Mouse (Mus musculus) heart, embryonic 13.5 days (tissue): ENCODE data around the gene Pgp. TPM values are rescaled to one million over a fixed set of nuclear protein-coding genes. Genes with fewer than 3 reads are reported as not detected.

Experiments
- ATAC-seq: fragments of 200-750 bp; cut with Nextera tagmentation; 2 replicates; pipeline ENCODE4 v1.8.0; 2017; ENCODE audit warnings: moderate TSS enrichment; ENCODE audit not compliant: insufficient number of reproducible peaks, low FRiP score, low TSS enrichment; ENCODE audit errors: extremely low read depth
- H3K27ac ChIP-seq: fragments of 300-500 bp; sonication (generic); replicated peaks from 2 replicates; pipeline ENCODE4 v1.5.1; 2015; ENCODE audit warnings: moderate library complexity, mild to moderate bottlenecking, inconsistent platforms
- H3K27me3 ChIP-seq: fragments of 300-500 bp; sonication (generic); replicated peaks from 2 replicates; pipeline ENCODE4 v1.6.1; 2015; ENCODE audit warnings: mild to moderate bottlenecking, inconsistent platforms
- H3K36me3 ChIP-seq: fragments of 300-500 bp; sonication (generic); 2 replicates; pipeline ENCODE4 v1.6.1; 2015; ENCODE audit warnings: mild to moderate bottlenecking, inconsistent platforms
- H3K4me1 ChIP-seq: fragments of 300-500 bp; sonication (generic); 2 replicates; pipeline ENCODE4 v1.6.1; 2015; ENCODE audit warnings: inconsistent platforms
- H3K4me2 ChIP-seq: fragments of 300-500 bp; sonication (generic); 2 replicates; pipeline ENCODE4 v1.6.1; 2015; ENCODE audit warnings: inconsistent platforms, mild to moderate bottlenecking, moderate library complexity
- H3K4me3 ChIP-seq: fragments of 300-500 bp; sonication (generic); 2 replicates; pipeline ENCODE4 v1.5.1; 2015; ENCODE audit warnings: moderate library complexity, mild to moderate bottlenecking, inconsistent platforms
- H3K9ac ChIP-seq: fragments of 300-500 bp; sonication (generic); 2 replicates; pipeline ENCODE4 v1.6.1; 2015; ENCODE audit warnings: inconsistent platforms, mild to moderate bottlenecking, moderate library complexity
- H3K9me3 ChIP-seq: fragments of 300-500 bp; sonication (generic); 2 replicates; pipeline ENCODE4 v1.6.1; 2016; ENCODE audit warnings: inconsistent platforms
- WGBS: fragments of 180-500 bp; shearing (Covaris S2); methylation state at CpG from one replicate; pipeline ENCODE4 v1.1.7; 2015; ENCODE audit warnings: mixed read lengths; 5-methylcytosine and 5-hydroxymethylcytosine counted together
- polyA plus RNA-seq: library from polyadenylated mRNA; unstranded; fragments of >200 nt; fragmentation: Nextera tagmentation; extraction: Ambion mirVana; gene quantifications from 2 replicates; pipeline ENCODE4 v1.2.1, GENCODE M21; 2015

Pgp gene
- polyA plus RNA-seq, 1 experiment from 2014 or later, result 61.3 TPM

DNA sequence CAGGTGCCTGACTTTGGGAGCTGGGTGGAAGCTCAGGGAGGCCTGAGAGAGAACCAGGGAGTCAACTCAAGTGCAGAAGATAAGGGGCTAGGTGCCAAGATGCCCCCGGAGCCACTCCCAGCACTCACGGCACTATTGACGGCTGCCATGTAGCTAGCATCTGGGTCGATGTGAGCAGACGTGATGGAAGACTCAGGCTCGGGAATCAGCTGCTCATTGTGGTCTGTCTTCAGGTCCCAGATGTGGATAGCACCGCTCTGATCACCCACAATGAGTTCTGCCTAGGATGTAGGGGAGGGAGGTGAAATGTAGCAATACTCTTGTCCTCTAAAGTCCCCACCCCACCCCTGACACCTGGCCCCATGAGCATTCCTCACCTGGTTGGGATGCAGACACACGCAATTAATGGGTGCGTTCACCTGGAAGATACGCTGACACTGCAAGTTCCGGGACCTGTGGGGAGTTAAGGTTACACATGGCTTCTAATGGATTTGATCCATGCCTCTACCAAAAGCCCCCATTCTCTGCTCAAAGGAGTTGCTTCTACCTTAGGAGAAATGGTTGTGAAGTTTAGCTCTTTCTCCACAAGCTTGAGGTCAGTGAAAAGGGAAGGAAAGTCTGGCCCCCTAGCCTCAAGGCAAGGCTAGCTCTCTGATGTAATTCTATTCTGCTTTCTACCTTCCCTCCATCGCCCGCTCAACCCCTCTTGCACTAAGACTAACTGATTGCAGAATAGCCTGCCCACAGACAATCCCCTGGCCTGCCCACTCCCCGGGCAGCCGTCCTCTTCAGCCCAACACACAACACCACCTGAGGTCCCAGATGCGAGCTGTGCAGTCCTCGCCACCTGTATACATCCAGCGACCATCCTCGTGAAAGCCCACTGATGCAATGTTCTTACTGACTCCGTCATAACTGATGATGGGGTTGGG, 7.1 kb downstream of the Pgp start:
- Histone ChIP-seq H3K9ac (peak overlapping the region; percentile 90), H3K36me3 (peaks cover 48% of the 10 kb centered on the region), H3K9me3 (no peaks in the 10 kb centered on the region), H3K27ac (no peak overlapping the region), H3K27me3 (no peaks in the 10 kb centered on the region), H3K4me1 (peaks cover 41% of the 10 kb centered on the region), H3K4me2 (peak overlapping the region; percentile 73), H3K4me3 (peak overlapping the region; percentile 77; the same call in 1 of the 2 replicates)
- no peak for ATAC-seq
- 91% methylated on average over 20 of the region's 20 CpGs for WGBS

DNA sequence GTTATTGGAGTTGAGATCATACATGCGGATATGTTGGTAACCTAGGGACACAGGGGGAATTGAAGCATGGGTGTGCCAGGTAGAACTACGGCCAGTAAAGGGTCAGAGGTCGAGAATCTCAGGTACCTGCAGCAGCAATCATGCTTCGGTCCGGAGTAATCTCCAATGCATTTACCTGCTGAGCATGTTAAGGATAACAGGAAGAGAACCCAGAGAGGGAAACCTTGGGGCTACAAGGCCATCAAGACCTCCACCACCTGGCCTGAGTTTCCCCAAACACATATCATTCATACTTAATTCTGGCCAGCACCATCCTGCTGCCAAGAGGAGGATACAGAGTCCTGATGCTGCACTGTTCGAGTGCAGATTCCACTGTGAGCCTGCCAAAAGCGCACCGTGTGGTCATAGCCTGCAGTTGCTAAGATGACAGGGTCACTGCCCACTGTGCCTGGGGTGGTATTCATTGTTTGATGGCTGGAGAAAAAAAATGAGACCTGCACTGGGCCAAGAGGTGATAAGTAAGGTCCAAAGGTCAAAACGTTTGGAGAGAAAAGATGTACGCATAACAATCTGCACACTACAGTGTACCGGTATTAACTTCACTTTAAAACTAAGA, 7.9 kb downstream of the Pgp start:
- Histone ChIP-seq H3K4me2 (peak overlapping the region; percentile 73), H3K36me3 (peaks cover 43% of the 10 kb centered on the region), H3K27ac (peak overlapping the region; percentile 94; the same call in 1 of the 2 replicates), H3K4me3 (peak overlapping the region; percentile 77), H3K27me3 (no peaks in the 10 kb centered on the region), H3K9ac (peak overlapping the region; percentile 90), H3K4me1 (peaks cover 34% of the 10 kb centered on the region), H3K9me3 (no peaks in the 10 kb centered on the region)
- WGBS, result 49% methylated on average over 11 of the region's 11 CpGs
- ATAC-seq, result peak; percentile 1; the same call in 1 of the 2 replicates

DNA sequence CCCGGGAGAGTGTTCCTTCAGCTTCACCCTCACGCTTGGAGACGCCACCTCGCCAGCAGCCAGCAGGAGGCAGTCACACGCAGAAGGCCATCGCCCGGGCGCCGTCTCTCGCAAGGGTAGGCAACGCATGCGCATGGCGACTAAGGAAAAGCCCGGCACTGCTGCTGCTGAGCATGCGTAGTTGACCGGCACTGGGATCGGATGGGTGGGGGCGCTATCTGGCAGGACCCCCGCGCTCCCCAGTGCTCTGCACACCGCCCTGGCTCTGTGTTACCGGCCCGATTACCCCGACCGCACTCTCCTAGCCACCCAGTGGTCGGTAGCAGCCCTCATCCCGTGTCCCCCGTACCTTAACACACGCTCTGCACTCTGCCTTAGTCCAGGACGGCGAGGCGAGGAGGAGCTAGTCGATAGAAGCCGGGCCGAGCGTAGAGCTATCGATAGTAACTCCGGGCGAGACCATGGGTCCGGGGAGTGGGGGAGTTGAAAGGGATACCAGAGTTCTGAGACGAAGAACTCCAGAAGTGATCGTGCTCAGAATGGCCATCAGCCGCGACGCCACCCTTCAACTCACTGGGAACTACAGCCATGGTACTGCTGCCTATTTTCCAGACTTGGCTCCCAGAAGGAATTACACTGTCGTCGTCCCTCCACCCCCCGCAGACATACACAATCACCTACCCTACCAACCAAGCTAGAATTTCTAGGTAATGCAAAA, 8.6 kb downstream of the Pgp start, which contains the start of gene Mlst8:
TSS of gene Mlst8 (minus strand) at position 416 of the 718 bp plus-strand sequence.
- Histone ChIP-seq H3K4me1 (peaks cover 26% of the 10 kb centered on the region), H3K9ac (peak within 1 kb of the TSS; percentile 90), H3K4me3 (peak within 1 kb of the TSS; percentile 77), H3K27ac (peak within 1 kb of the TSS; percentile 94), H3K4me2 (peak within 1 kb of the TSS; percentile 73), H3K27me3 (no peaks in the 10 kb centered on the region), H3K9me3 (no peaks in the 10 kb centered on the region), H3K36me3 (peaks cover 37% of the 10 kb centered on the region)
- peak; percentile 83 for ATAC-seq
- under 1% methylated on average over 48 of the region's 48 CpGs for WGBS

DNA sequence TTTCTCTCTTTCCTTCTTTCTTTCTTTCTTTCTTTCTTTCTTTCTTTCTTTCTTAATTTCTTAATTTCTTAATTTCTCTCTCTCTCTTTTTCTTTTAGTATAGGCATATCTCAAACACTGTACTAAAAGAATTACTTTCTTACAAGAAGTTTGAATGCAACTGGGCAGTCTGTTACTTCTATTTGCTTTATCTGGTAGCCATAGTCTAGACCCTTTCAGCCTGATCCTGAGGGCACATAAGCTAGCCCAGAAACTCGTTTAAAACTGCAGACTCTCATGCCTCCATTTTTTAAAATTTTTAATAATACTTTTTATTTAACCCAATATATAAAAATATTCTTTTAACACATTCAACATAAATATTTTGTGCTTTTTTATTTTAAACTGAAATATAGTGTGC, 9.2 kb downstream of the Pgp start:
- ATAC-seq, result no peak
- H3K27me3 ChIP-seq, result no peaks in the 10 kb centered on the region
- H3K9me3 ChIP-seq, result no peaks in the 10 kb centered on the region
- H3K36me3 ChIP-seq, result peaks cover 30% of the 10 kb centered on the region
- H3K4me1 ChIP-seq, result peaks cover 20% of the 10 kb centered on the region
- H3K27ac ChIP-seq, result no peak overlapping the region
- H3K4me3 ChIP-seq, result peak overlapping the region; percentile 77
- peak overlapping the region; percentile 73 for H3K4me2 ChIP-seq
- no peak overlapping the region for H3K9ac ChIP-seq
- 26% methylated on average over 1 of the region's 1 CpGs for WGBS

DNA sequence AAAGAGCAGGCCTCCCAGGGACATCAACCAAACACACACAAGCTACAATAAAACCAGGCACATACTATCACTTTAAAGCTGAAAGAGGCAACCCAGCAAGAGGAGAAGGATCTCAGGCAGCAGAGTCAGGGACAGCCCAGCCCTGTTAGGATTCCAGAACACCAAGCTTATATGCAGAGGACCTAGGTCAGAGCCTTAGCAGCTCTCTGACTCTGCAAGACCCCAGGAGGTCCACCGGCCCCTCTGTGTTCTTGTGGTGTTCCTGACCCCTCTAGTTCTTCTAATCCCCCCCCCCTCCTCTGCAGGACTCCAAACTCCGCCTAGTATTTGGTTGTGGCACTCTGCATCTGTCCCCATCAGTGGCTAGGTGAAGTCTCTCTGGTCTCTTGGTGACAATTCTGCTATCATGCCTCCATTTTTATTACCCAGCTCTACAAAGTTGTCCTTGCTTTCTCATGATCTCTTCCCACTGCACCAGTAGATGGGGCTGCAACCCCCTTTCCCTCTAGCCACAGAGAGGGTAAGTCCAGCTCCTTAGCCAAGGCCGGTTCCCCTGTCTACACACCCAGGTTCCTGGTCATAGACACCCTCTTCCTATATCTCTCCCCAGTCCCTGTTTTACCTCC, 10.1 kb downstream of the Pgp start:
- no peak overlapping the region for H3K4me2 ChIP-seq
- WGBS, result 43% methylated on average over 3 of the region's 3 CpGs
- ATAC-seq, result no peak

DNA sequence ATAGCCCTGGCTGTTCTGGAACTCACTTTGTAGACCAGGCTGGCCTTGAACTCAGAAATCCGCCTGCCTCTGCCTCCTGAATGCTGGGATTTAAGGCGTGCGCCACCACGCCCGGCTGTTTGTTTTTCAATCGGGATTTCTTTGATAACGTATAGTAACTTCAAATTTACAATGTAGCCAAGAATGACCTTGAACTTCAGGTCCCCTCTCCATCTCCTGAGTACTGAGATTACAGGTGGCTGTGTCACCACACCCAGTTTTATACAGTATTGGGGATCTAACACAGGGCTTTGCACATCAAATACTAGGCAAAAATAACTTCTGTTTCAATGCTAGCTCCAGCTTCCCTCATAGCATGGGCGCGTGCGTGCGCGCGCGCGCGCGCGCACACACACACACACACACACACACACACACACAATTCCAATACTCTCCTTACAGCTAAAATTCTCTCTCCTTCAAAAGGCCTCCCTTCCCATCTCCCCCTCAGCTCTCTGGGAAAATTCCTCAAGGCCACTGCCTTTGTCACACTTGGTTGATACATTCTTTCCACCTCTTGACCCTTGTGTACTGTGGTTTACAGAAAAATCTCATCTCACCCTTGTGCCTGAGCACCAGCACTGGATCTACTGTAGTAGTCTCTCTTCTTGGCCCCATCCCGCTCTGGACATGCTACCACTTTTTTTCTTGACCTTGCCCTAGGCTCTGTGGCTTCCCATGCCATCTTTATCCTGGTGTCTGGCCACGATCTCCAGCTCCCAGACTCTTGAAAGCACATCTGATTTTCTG, 11.0 kb downstream of the Pgp start:
- WGBS, result 91% methylated on average over 20 of the region's 20 CpGs
- no peak overlapping the region for H3K4me3 ChIP-seq
- peaks cover 25% of the 10 kb centered on the region for H3K4me1 ChIP-seq
- no peak for ATAC-seq
- H3K9ac ChIP-seq, result no peak overlapping the region
- no peaks in the 10 kb centered on the region for H3K9me3 ChIP-seq
- H3K27me3 ChIP-seq, result peaks cover 2% of the 10 kb centered on the region
- no peak overlapping the region for H3K27ac ChIP-seq
- H3K4me2 ChIP-seq, result no peak overlapping the region
- H3K36me3 ChIP-seq, result peaks cover 13% of the 10 kb centered on the region

More for the DNA sequence above, 10.1 kb downstream of the Pgp start:
- Histone ChIP-seq H3K9ac (no peak overlapping the region; the same call in 1 of the 2 replicates), H3K27ac (no peak overlapping the region), H3K27me3 (no peaks in the 10 kb centered on the region; the same call in 1 of the 2 replicates), H3K9me3 (no peaks in the 10 kb centered on the region), H3K4me1 (peaks cover 20% of the 10 kb centered on the region), H3K4me3 (no peak overlapping the region), H3K36me3 (peaks cover 22% of the 10 kb centered on the region)

DNA sequence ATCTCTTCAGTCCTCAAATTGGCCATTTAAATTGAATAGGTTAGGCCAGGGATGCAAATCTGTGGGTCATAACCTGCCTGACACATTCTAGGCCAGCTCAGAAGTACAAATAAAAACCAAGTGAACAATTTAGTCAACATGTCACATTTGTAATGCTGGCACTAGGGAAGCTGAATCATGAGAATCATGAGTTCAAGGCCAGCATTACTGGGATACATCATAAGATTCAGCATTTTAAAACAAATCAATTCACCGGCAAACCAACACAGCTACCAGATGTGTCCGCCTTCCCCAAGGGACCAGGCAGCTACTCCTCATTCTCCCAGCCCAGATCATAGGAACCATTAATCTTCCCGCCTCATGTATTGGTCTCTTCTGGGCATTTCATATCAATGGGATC, 13.3 kb downstream of the Pgp start:
- H3K27ac ChIP-seq, result no peak overlapping the region
- H3K4me3 ChIP-seq, result no peak overlapping the region
- peaks cover 25% of the 10 kb centered on the region for H3K27me3 ChIP-seq
- peaks cover 19% of the 10 kb centered on the region for H3K4me1 ChIP-seq
- 84% methylated on average over 3 of the region's 3 CpGs for WGBS
- H3K9me3 ChIP-seq, result no peaks in the 10 kb centered on the region
- H3K9ac ChIP-seq, result no peak overlapping the region
- H3K4me2 ChIP-seq, result no peak overlapping the region
- no peak for ATAC-seq
- no peaks in the 10 kb centered on the region for H3K36me3 ChIP-seq

DNA sequence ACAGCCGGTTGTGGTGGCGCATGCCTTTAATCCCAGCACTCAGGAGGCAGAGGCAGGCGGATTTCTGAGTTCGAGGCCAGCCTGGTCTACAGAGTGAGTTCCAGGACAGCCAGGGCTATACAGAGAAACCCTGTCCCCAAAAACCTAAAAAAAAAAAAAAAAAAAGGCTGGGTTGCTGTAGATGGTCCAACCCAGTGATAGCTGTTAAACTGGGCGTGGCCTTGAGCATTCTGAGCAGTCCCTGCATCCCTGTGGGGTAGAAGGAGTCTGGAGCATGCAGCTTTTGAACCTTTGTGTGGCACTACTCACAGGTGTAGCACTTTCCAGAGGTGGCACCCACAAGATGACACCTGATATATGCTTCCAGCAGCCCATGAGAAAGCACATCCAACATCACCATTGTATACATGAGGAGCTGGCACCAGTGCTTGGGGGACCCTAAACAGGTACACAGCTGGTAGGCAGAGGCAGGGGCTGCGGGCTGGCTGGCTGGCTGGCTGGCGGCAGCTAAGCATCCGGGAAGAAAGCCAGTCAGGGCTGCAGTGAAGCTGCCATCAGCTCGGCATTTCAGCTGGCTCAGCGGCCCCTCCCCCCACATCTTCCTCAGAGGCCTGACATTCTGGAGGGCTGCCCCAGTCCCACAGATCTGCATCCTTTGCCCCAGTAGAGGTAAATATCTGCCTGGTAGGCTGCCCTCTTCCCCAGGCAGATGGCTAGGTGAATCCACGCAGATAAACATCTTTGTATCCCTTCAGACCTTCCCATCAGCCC, 15.1 kb downstream of the Pgp start:
- ATAC-seq, result no peak
- Histone ChIP-seq H3K9me3 (no peaks in the 10 kb centered on the region), H3K4me2 (no peak overlapping the region), H3K4me3 (no peak overlapping the region), H3K27ac (no peak overlapping the region), H3K36me3 (no peaks in the 10 kb centered on the region), H3K4me1 (peaks cover 21% of the 10 kb centered on the region), H3K27me3 (peaks cover 43% of the 10 kb centered on the region), H3K9ac (peak overlapping the region; percentile 54)
- WGBS, result 41% methylated on average over 11 of the region's 11 CpGs

DNA sequence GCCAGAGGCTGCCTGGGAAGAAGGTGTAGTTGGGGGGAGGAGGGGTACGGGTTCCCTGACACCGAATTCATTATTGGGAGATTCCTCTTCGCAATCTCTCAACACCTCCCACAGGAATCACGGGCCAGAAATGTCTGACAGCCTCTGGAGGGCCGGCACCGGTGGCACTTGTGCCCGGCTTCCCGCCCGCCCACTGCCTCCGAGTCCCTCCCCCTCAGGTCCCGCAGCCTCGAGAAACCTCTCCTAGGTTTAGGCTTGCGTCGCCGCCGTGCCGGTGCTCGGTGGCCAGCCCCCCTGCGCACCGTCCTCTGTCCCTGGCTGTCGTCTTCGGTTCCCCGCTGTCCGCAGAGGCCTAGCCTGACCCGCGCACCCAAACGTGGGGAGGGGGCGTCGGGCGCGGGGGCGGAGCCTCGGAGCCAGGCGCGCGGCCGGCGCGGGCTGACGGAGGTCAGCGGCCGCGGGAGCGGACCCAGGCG, 18.0 kb downstream of the Pgp start, which contains the start of gene Caskin1:
TSS of gene Caskin1 (plus strand) at position 416 of the 476 bp plus-strand sequence.
- Histone ChIP-seq H3K4me1 (peaks cover 19% of the 10 kb centered on the region), H3K4me3 (peak within 1 kb of the TSS; percentile 75), H3K27ac (no peak within 1 kb of the TSS), H3K9me3 (no peaks in the 10 kb centered on the region), H3K4me2 (peak within 1 kb of the TSS; percentile 99), H3K36me3 (no peaks in the 10 kb centered on the region), H3K9ac (peak within 1 kb of the TSS; percentile 86), H3K27me3 (peaks cover 64% of the 10 kb centered on the region)
- WGBS, result 1% methylated on average over 44 of the region's 45 CpGs
- no peak for ATAC-seq
